Mouse (Mus musculus) large intestine, adult 2 months (tissue): ENCODE data around the gene Mgat3. TPM values are rescaled to one million over a fixed set of nuclear protein-coding genes. Genes with fewer than 3 reads are reported as not detected.

Source experiments
- DNase-seq: peaks from one replicate; pipeline ENCODE4 v3.0.0-alpha.2; 2012; ENCODE audit warnings: low read depth, low spot score
- WGBS: fragments of 180-500 bp; shearing (Covaris S2); methylation state at CpG from one replicate; pipeline ENCODE4 v1.1.7; 2018; 5-methylcytosine and 5-hydroxymethylcytosine counted together
- polyA plus RNA-seq: library from polyadenylated mRNA; depleted of rRNA; stranded (reverse); fragments of >200 nt; gene quantifications from 2 replicates; pipeline ENCODE4 v1.2.3, GENCODE M21; 2012

Gene Mgat3
- polyA plus RNA-seq, 1 experiment, result 41.9 TPM

DNA sequence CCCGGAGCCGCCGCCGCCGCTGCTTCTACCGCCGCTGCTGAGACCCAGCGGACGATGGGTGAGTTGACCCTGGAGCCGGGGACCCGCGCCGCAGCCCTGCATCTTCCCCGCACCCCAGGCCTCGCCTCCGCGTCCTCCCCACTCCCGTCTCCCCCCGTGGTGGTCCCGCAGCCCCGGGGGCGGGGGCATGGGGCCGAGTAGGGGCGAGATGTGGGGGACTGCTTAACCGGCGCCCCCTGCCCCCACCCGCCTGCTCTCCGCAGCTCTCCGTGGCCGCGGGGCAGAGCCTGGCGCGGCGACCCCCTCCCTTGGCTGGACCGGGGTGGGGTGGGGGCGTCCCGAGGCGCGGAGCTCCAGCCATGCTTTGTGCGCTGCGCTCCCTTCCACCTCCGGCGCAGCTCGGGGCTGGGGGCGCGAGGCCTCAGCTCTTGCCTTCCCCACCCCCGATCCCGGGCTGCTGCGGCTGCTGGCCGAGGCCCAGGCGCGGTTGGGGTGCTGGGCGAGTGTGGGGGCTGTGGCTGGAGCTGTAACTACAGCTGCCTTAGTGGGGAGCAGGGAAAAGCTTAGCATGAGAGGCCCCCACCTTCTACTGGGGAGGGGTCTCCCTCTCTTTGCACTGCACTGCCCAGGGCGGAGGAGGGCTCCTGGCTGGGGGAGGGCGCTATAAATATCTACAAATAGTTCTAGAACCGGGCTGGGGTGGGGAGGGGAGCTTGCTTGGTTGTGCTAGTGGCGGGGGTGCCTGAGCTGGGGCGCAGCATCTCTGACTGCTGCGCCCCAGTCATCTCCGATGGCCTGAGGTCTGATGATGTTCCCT, 468 bp downstream of the Mgat3 start:
- DNase-seq, result no peak
- WGBS, result 7% methylated on average over 58 of the region's 60 CpGs

DNA sequence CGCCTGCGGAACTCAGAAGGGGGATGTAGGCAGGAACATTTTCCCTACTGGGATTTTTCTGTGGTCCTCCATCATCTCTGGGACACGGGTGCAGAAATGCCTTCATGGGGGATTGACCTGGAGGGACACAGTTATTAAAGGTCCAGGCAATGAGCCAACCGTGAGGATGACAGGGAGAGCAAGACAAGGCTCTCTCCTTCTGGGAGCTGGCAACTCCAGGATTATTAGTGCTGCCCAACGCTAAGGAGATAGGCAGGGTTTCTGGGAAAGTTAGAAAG, 1.0 kb downstream of the Mgat3 start:
- no peak for DNase-seq
- 33% methylated on average over 5 of the region's 5 CpGs for WGBS

DNA sequence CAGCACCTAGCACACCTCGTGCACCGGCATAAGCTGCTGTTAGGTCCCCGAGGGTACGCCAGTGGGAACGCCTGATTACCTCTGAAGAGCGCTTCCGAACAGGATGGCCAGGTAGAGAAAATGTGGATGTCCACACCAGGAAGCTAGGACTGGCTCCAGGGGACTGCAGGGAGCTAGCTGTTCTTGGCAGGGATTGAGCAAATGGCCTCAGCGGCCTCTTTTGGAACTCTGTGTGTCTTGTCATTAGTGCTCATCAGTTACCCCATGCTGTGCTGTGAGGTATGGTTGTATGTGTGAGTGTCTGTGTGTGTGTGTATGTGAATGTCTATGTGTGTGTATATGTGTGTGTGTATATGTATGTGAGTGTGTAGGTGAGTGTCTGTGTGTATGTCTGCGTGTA, 1.8 kb downstream of the Mgat3 start:
- no peak for DNase-seq
- WGBS, result 80% methylated on average over 9 of the region's 9 CpGs

DNA sequence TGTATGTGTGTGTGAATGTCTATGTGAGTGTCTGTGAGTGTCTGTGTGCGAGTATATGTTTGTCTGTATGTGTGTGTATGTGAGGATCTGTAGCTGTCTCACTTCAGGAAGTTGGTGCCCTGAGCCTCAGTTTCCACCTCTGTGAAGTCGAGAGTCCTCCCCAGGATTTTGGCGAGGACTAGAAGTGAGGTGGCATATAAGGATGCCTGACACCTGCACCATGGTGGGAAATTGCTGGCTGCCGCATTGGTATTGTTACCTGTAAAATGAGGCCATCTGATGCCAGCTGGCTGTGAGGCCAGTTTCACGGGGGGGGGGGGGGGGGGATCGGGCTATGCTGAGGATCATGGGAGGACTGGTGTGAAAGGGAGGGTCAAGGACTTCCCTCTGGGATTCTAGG, 2.2 kb downstream of the Mgat3 start:
- DNase-seq, result no peak
- WGBS, result 57% methylated on average over 6 of the region's 6 CpGs

DNA sequence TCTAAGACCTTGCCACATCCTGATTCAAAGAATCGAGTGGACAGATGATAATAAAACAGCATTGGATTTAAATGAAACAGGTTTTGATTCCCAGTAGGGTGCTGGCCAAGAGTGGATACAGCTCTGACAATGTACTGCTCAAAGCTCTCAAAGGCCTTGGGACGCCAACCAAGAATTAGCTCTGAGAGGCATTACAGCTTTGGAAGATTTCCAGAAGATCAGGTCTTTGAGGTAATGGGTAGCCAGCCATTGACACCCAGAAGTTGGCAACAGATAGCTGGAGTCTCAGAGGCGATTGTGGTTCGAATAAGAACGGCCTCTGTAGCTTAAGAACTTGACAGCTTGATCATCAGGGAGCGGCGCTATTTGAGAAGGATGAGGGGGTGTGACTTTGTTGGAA, 8.0 kb downstream of the Mgat3 start:
- no peak for DNase-seq
- 86% methylated on average over 7 of the region's 7 CpGs for WGBS

DNA sequence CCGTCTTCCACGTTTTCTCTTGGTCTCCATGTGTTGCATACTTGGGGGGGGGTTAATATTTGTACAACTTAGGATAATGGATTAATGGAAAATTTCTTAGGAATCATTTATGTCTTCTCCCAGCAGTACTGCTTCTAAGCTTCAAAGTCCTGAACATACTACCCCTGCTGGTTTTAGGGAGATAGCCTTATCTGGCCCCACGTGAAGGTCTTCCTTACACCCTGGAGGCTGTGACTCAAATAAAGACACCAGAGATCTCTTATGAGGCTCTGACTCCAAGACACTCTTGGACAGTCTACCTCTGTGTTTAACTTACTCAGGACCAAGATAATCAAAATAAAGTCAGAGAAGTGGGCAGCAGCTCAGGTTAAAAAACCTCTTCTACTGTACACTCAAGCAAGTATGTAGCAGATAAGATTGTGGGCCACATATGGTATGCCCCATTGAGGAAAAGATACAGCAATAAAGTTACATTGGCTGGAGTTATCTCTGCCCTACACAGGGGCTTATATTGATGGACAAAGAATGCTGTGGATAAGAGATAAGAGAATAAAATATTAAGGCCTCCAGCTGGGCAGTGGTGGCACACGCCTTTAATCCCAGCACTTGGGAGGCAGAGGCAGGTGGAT, 8.7 kb downstream of the Mgat3 start:
- 86% methylated on average over 4 of the region's 4 CpGs for WGBS
- no peak for DNase-seq

DNA sequence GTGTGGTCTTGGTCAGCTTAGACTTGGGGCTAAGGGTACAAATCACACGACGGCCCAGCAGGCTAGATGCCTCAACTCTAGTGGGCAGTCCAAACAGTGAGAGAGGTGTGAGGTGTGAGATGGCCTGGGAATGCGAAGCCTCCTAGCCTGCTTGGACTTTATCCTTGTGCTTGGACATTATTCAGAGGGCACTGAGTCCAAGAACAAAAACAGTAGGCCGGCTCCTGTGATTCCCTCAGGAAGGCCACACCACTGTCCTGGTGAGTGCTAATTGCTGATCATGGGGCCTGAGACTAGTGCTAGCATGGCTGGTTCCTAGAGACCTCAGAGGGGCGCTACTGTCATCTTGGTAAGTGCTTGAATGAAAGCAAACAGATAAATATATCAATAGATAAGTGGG, 15.4 kb downstream of the Mgat3 start:
- WGBS, result 43% methylated on average over 5 of the region's 5 CpGs
- no peak for DNase-seq

DNA sequence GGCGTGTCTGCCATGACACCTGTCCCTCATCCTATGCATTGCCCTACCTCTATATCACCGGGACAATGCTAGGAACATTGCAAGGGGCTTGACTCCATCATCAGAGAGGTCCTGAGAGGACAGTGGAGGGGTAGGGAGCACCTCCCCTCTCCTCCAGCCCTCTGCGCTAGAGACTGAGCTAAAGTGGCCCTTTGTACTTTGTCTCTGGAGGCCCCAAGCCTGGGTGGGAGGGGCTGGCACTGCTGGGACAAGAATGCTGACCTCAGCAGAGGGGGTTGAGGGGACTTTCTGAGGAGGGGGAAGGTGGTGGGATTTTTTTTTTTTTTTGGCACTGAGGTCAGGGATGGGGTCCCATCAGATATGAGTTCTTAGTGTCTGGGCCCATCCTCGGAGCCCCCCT, 16.6 kb downstream of the Mgat3 start:
- 38% methylated on average over 4 of the region's 4 CpGs for WGBS
- DNase-seq, result no peak

DNA sequence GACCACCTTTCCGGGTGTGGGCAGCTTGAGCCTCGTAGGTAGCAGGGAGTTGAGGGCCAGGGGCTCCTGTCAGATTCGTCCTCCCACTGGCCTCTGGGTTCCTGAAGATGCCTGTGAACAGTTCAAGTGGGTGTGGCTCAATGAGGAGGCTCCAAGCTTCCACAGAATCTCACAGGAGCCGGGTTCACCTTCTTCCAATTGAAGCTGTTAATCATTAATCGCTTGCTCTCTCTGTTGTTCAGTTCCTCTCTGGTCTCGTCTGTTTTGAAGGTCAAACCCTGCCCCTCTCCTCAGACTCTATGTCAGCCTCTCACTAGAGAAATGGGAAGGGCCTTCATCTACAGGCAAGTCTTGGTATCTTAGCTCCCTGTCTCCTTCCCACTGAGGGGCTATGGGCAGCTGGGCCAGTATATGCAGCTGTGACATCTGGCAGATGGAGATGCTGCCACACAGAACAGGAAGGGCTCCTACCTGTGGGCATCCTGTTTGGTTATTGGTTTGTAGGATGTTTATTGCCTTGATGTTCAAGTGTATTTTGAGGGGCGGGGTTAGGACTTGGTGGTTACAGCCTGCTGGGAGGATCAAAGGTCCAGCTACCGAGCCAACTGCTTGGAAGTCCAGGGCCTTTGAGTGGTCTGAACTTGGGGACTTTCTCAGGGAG, 18.2 kb downstream of the Mgat3 start:
- 25% methylated on average over 8 of the region's 8 CpGs for WGBS
- peak; percentile 85 for DNase-seq

DNA sequence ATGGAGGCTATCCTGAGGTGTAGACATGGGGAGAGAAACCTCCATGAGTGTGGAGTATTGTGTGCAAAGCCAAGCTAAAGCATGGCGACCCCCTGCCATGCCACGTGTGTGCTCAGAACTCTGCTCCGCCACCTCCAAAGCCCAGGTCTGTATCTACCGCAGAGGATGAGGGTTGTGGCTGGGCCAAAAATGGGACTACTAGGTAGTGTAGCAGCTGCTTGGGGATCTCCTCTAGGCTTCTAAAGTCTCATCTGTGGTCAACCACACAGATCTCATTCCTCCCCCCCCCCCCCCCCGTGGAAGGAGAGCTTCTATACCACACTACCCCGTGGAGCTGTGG, 18.7 kb downstream of the Mgat3 start:
- WGBS, result 24% methylated on average over 6 of the region's 6 CpGs
- no peak for DNase-seq

DNA sequence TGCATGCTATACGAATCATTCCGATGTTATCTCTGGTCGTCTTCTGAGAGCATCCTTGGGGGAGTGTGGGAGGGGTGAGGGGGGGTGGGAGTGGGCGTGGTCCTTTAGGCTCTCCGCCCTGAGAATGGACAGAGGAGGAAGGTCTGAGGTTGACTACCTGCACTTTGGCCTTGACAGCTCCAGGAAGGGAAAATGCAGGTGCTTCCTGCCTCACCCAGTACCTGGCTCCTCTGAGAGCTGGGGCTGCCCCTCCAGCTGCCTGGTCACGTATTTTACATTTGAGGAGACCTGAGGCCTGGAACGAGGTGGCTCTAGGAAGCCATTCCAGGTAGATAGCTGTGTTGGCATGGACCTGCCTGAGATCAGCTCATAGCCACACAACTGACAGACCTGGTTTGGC, 19.3 kb downstream of the Mgat3 start:
- DNase-seq, result no peak
- 30% methylated on average over 7 of the region's 7 CpGs for WGBS

DNA sequence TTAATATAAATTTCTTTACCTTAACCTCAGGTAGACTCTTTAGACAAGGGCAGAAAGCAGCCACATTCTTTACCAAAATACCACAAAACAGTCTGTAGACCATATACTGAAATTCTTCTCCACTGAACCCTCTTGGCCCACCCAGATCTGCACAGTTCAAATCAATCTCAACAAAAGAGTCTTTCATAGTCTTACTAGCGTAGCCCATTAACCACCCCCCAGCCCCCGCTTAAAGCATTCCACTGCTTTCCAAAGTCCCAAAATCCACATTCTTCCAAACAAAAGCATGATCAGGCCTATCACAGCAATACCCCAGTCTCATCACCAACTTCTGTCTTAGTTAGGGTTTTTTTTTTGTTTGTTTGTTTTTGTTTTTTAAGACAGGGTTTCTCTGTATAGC, 26.0 kb downstream of the Mgat3 start:
- DNase-seq, result no peak
- WGBS, result 94% methylated on average over 2 of the region's 2 CpGs

DNA sequence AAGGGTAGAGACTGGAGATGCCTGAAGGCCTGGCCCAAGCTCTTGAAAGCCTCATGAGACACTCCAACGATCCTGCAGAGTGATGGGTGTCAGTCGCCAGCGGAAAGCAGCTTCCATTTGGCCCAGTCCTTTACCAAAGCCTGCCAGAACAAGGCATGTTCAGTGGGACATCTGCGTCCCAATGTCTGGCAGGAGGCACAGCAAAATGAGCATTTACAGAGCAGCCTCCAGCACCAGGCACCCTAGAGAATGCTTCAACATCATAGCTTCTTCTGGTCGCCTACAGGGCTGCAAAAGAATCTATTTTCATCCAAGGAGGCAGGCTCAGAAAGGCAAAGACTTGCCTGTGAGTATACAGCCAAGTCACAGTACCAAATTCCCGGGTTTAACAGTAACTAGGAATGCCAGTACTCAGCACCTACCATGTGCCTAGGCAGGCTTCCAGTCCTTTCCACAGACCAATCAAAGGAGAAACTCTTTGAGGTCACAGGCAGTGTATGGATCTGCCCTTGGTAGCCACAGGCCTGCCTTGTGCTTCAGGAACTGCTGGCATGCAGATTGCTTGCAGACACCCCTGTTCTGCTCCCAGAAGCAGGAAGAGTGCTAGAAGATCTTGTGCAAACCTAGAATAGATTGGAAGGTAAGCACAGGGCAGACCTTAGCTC, 28.7 kb downstream of the Mgat3 start:
- no peak for DNase-seq
- WGBS, result 83% methylated on average over 6 of the region's 6 CpGs

DNA sequence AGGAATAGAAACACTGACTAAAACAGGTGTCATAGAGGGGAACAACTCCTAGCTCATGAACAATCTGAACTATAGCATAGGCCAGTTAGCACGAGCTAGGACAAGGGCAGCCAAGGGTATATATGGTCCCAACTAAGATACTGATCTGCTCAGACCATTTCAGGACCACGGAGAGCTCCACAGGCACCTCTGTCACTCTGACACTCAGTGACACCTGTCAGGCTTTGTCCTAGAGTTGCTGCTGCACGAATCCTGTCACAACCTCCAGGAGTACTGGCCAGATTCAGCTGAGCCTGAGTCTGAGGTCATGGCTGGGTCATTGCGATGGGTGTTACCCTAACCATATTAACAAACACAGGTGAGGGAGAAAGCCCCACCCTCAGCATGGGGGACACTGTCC, 29.9 kb downstream of the Mgat3 start:
- no peak for DNase-seq
- WGBS, result 27% methylated on average over 4 of the region's 4 CpGs

DNA sequence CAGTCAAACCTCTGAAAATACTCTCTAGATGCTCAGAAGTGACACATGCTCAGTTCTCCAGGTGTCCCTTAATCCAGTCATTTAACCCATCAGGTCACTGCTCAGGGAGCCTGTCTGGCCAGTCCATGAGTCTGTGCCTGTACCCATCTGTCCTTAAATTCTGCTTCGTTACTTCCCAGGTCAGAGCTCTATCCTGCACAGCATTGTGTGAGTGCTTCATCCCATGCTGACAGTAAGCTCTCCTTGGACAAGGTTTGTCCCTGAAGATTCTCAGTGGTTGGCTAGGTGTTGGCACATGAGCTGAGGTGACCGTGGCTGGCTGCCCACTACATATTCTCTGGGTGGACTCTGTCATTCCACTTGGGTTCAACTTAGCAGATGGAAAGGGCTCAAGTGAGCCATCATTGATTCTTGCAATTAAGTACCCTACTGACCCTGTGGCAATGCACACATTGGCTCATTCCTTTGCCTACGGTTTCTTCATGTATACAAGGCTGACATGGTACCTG, 32.6 kb downstream of the Mgat3 start:
- WGBS, result 89% methylated on average over 3 of the region's 3 CpGs

DNA sequence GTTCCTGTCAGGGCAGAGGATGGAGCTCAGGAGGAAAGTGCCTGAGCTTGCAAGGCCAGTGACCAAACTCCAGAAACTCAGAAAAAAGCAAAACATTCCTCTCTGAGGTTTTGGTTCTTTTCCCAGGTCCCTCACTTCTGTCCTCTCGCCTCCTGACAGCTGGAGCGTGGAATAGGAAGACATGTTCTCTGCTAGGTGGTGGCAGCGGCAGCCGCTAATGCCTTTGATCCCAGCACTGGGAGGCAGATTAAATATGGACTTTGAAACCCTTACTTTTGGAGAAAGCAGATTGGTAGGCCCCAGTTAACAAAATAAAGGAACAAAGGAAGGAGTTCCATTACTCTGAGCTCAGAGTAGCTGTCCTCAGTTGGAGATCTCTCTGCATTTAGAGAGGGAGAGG, 34.9 kb downstream of the Mgat3 start:
- 21% methylated on average over 4 of the region's 4 CpGs for WGBS
- no peak for DNase-seq

More for the DNA sequence above, 32.6 kb downstream of the Mgat3 start:
- no peak for DNase-seq

DNA sequence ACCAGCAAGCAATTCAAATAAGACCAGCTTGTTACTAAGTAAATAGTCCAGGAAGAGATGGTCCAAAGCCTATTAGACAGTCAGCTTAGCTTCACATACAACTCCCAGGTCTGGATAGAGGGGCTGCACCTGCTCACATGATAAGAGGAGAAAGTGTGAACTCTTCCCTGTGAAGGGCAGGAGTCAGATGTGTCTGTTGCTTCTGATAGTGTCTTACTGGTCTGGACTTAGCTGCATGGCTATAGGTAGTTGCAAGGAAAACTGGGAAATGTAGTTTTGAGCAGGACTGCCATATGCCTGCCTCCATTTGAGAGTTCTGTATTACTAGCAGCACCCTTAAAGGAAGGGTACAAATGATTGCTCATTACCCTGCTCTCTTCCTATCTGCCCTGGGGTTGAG, 40.2 kb downstream of the Mgat3 start:
- DNase-seq, result no peak

DNA sequence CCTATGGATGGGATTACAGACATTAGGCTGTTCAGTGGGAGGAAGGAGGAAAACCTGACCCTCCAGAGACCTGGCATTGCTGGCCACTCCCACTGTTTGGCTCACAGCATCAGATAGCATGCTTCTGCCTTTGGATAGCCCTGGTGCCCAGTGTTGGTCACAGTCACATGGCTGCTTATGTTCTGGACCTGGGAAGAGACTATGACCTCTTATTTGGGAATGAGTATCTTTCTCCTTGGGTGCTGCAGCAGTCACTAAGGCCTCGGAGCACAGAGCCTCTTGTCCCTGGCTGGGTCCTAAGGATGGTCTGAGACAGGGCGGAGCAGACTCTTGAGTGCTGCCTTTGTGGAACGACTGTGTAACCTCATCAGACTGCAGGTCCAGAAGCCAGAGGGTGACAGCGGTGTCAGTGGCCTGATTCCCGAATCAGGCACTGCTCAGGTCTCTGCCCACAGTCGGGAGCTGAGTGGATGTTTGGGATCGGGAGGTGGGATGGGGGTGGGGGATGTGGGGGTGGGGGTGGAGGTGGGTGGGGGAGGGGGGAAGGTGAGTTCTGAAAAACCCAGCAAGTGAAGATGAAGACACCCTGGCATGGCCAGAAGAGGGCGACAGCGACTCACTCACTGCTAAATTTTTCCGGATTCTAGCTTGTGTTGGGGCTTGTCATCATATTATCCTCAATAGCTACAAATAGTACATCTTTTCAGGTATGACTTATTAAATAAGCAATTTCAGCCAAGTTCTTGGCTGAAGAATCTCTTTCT, 42.4 kb downstream of the Mgat3 start:
- DNase-seq, result no peak
- WGBS, result 29% methylated on average over 10 of the region's 10 CpGs

DNA sequence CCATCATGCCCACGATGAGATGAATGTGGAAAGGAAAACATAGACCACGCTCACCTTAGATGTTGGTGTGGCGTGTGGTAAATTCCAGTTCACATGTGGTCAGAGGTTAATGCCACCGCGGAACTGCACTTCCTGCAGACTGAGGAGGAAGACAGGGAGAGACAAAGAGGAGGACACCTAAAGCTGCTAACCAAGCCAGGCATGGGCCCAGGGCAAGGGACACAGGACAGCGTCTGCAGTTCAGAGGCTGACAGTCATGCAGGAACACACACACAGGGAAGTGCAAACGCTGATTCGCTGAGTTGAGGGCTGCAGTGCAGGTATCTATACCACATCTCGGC, 42.9 kb downstream of the Mgat3 start:
- WGBS, result 58% methylated on average over 9 of the region's 9 CpGs
- DNase-seq, result no peak

DNA sequence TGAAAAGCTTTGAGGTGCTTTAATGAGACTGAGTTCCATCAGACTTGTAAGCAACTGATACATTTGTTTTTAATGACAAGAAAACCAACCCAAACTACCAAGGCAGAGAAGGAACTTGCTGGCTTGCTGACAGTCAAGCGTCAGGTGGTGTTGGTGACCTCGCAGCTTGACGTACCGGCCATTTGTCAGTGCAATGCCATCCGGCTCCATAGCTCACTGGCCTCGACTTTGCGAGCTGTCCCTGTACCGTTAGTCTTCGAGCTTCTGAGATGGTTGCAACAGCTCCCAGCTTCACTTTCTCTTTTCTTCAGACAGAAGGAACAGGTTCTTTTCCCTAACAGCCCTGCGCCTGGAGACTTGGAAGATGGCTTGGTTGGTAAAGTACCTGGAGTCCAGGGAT, 44.0 kb downstream of the Mgat3 start:
- DNase-seq, result no peak
- WGBS, result 84% methylated on average over 10 of the region's 10 CpGs
